Mouse (Mus musculus) stomach, postnatal 0 days (tissue): ENCODE data around the gene Pofut2.

Experiments used
- CTCF ChIP-seq: IDR thresholded peaks from 2 replicates; pipeline ENCODE4 v1.5.1; 2016; ENCODE audit warnings: antibody characterized with exemption, low read depth, mild to moderate bottlenecking, moderate library complexity
- EP300 ChIP-seq: optimal IDR thresholded peaks from 2 replicates; pipeline ENCODE3; 2016; ENCODE audit warnings: antibody characterized with exemption

DNA sequence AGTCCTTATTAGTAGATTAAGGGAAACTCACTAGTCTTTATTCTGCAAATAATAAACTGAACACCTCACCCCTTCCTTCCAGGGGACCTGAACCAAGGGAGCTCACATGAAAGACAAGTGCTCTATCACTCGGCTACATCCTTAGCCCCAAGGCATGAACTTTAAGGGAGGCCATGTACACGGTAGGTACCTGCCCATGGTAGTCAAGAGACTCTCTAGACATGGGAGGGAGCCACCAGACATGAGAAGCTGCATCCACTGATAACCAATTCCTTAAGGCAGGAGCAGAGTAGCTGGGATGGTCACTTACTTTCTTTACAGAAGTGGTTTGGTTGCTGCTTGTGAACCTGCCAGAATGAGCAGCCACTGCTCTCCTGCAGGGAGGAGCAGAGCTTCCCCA is 40.2 kb downstream of the Pofut2 start:
- no peak for TF ChIP-seq CTCF
- TF ChIP-seq EP300: no peak
